8 mouse cellular contexts compared by ENCODE assay signal in the genomic region with DNA sequence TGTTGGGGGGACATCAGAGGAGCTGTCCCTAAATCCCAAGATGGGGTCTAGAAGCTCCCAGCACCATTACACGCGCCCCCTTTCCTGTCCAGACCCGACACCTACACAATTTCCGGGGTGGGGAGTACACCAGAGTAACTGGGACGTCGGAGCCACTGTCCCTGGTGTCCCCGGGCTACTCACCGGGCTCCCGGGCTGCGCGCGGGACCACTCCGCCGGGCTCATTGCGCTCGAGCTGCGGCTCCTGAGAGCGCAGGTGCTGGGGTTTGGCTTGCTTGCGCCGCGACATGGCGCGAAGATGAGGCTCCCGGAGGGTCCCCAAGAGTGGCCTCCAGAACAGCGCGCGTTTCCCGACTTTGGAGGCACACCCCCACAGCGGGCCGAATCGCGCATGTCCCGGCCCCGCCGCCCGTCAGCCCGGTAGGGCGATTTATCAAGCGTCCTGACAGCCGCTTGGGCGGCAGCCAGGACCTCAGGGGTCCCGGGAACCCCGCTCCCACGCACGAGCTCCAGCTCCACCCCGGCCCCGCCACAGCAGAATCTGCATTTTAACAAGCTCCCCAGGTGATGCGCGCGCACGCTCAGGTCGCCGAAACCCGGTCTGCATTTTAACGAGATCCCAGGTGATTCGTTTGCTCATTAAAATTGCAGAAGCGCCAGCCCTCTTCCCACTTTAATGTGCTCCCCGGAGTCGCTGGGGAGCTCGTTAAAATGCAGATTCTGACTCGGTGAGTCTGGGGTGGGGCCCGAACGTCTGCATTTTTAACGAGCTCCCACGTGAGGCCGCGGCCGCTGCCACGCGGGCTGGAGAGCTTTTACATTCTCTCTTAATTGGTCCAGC. TPM values are rescaled to one million over a fixed set of nuclear protein-coding genes. Genes with fewer than 3 reads are reported as not detected.
DNase-seq lines count a peak whose midpoint lies in the region; ATAC-seq lines count a peak whose summit lies in the region.

No protein-coding gene starts in this region.

- no peak for ATAC-seq in megakaryocyte, adult 5-6 weeks (ENCODE audit: poor library complexity, severe bottlenecking)
- ATAC-seq in hindbrain, embryonic 13.5 days (ENCODE audit: low FRiP score), result peak; percentile 60
- no peak for ATAC-seq in liver, embryonic 11.5 days (replicated peaks; ENCODE audit: low FRiP score)
- no peak for ATAC-seq in stomach, embryonic 15.5 days (ENCODE audit: insufficient read depth, low FRiP score, low read depth)

- H3K36me3 ChIP-seq in megakaryocyte, embryonic 14.5 days (replicated peaks; ENCODE audit: low read length), result no peaks in the 10 kb centered on the region
- H3K36me3 ChIP-seq in embryonic facial prominence, embryonic 10.5 days (replicated peaks), result no peaks in the 10 kb centered on the region
- H3K36me3 ChIP-seq in hindbrain, embryonic 13.5 days, result no peaks in the 10 kb centered on the region
- H3K36me3 ChIP-seq in liver, embryonic 11.5 days (ENCODE audit: control insufficient read depth, insufficient read depth, low read length), result no peaks in the 10 kb centered on the region
- no peaks in the 10 kb centered on the region for H3K36me3 ChIP-seq in stomach, embryonic 15.5 days

- H3K4me2 ChIP-seq in hindbrain, embryonic 13.5 days, result peak overlapping the region; percentile 93
- H3K4me2 ChIP-seq in liver, embryonic 11.5 days, result peak overlapping the region; percentile 81
- H3K4me2 ChIP-seq in stomach, embryonic 15.5 days, result peak overlapping the region; percentile 95

- WGBS in embryonic facial prominence, embryonic 10.5 days, result under 1% methylated on average over 70 of the region's 70 CpGs
- under 1% methylated on average over 70 of the region's 70 CpGs for WGBS in hindbrain, embryonic 13.5 days
- under 1% methylated on average over 70 of the region's 70 CpGs for WGBS in liver, embryonic 11.5 days
- WGBS in stomach, embryonic 15.5 days, result under 1% methylated on average over 70 of the region's 70 CpGs

- peak; percentile 60 for DNase-seq in embryonic facial prominence, embryonic 10.5 days (ENCODE audit: low spot score)
- peak; percentile 57 for DNase-seq in liver, embryonic 11.5 days (ENCODE audit: low spot score)
- no peak for DNase-seq in layer of hippocampus, postnatal 36 days
- no peak for DNase-seq in cerebellum, adult 9-10 months

- H3K4me3 ChIP-seq in megakaryocyte, embryonic 14.5 days (replicated peaks), result peak overlapping the region; percentile 50
- peak overlapping the region; percentile 65 for H3K4me3 ChIP-seq in embryonic facial prominence, embryonic 10.5 days
- H3K4me3 ChIP-seq in hindbrain, embryonic 13.5 days, result peak overlapping the region; percentile 52
- peak overlapping the region; percentile 51 for H3K4me3 ChIP-seq in liver, embryonic 11.5 days (ENCODE audit: low read depth, low read length)
- peak overlapping the region; percentile 49 for H3K4me3 ChIP-seq in stomach, embryonic 15.5 days (replicated peaks)

- peak overlapping the region; percentile 69 for H3K9ac ChIP-seq in hindbrain, embryonic 13.5 days
- no peak overlapping the region for H3K9ac ChIP-seq in liver, embryonic 11.5 days (ENCODE audit: low read depth, low read length)
- H3K9ac ChIP-seq in stomach, embryonic 15.5 days, result peak overlapping the region; percentile 23; the same call in 1 of the 2 replicates

- peaks cover 67% of the 10 kb centered on the region for H3K27me3 ChIP-seq in megakaryocyte, embryonic 14.5 days (replicated peaks)
- peaks cover 61% of the 10 kb centered on the region for H3K27me3 ChIP-seq in embryonic facial prominence, embryonic 10.5 days (replicated peaks; ENCODE audit: low read depth, poor library complexity, severe bottlenecking)
- peaks cover 48% of the 10 kb centered on the region for H3K27me3 ChIP-seq in hindbrain, embryonic 13.5 days
- peaks cover 43% of the 10 kb centered on the region for H3K27me3 ChIP-seq in liver, embryonic 11.5 days (replicated peaks; ENCODE audit: control insufficient read depth, insufficient read depth, low read length)
- H3K27me3 ChIP-seq in stomach, embryonic 15.5 days (replicated peaks), result peaks cover 27% of the 10 kb centered on the region

- peaks cover 22% of the 10 kb centered on the region for H3K4me1 ChIP-seq in megakaryocyte, embryonic 14.5 days
- H3K4me1 ChIP-seq in embryonic facial prominence, embryonic 10.5 days, result peaks cover 37% of the 10 kb centered on the region
- peaks cover 30% of the 10 kb centered on the region for H3K4me1 ChIP-seq in hindbrain, embryonic 13.5 days (replicated peaks)
- H3K4me1 ChIP-seq in liver, embryonic 11.5 days (replicated peaks; ENCODE audit: control insufficient read depth, insufficient read depth, low read length), result 0 out of 2 replicates have a peak, but pooled peaks cover 11% of the 10 kb centered on the region
- peaks cover 26% of the 10 kb centered on the region for H3K4me1 ChIP-seq in stomach, embryonic 15.5 days

- H3K27ac ChIP-seq in embryonic facial prominence, embryonic 10.5 days (replicated peaks), result peak overlapping the region; percentile 40; the same call in 1 of the 2 replicates
- peak overlapping the region; percentile 30; the same call in 1 of the 2 replicates for H3K27ac ChIP-seq in hindbrain, embryonic 13.5 days
- no peak overlapping the region for H3K27ac ChIP-seq in liver, embryonic 11.5 days (ENCODE audit: low read depth, low read length)
- peak overlapping the region; percentile 63 for H3K27ac ChIP-seq in stomach, embryonic 15.5 days

- peaks cover 10% of the 10 kb centered on the region for H3K9me3 ChIP-seq in megakaryocyte, embryonic 14.5 days
- H3K9me3 ChIP-seq in embryonic facial prominence, embryonic 10.5 days, result no peaks in the 10 kb centered on the region
- H3K9me3 ChIP-seq in hindbrain, embryonic 13.5 days, result no peaks in the 10 kb centered on the region
- no peaks in the 10 kb centered on the region for H3K9me3 ChIP-seq in liver, embryonic 11.5 days (ENCODE audit: control insufficient read depth, low read length)
- no peaks in the 10 kb centered on the region for H3K9me3 ChIP-seq in stomach, embryonic 15.5 days

RNA-seq across cellular contexts. Expression of gene Zfp64, which starts 43.1 kb away (rescaled TPM):
- polyA plus RNA-seq in megakaryocyte, embryonic 14.5 days (2012; ENCODE audit: insufficient read depth, low replicate concordance), result 32.8 and 46.8 TPM in 2 replicates
- 6.7 and 8.8 TPM in 2 replicates for total RNA-seq in megakaryocyte, adult 5-6 weeks (2015)
- total RNA-seq in megakaryocyte, adult 5-6 weeks (2017), result 13.8 and 17.2 TPM in 2 replicates
- 44.6 and 47.4 TPM in 2 replicates for polyA plus RNA-seq in embryonic facial prominence, embryonic 10.5 days (2016; fragmentation: Nextera tagmentation; extraction: Ambion mirVana)
- polyA plus RNA-seq in hindbrain, embryonic 13.5 days (2015; fragmentation: Nextera tagmentation; extraction: Ambion mirVana), result 28.7 and 30.2 TPM in 2 replicates
- polyA plus RNA-seq in liver, embryonic 11.5 days (2014; fragmentation: Nextera tagmentation; extraction: Ambion mirVana), result 30.6 and 31.1 TPM in 2 replicates
- 31.9 and 33.6 TPM in 2 replicates for polyA plus RNA-seq in stomach, embryonic 15.5 days (2015; fragmentation: Nextera tagmentation; extraction: Ambion mirVana)
- total RNA-seq in layer of hippocampus, postnatal 36 days (2021), result 10 to 100 TPM; 15.8 to 16.0 TPM

Comparison
In these comparisons a context has a peak if more than half of its experiments do, and no peak if none do; other contexts are left out.
1. DNase-seq: peak in embryonic facial prominence, embryonic 10.5 days (single experiment) and liver, embryonic 11.5 days (single experiment); none in layer of hippocampus, postnatal 36 days (0 of 2) and cerebellum, adult 9-10 months (single experiment).
2. Peak in every context shown above with its lines, with median percentiles within 50 percentile points of each other: H3K4me3 ChIP-seq and H3K4me2 ChIP-seq.